19 mouse cellular contexts compared by ENCODE assay signal in the genomic region with DNA sequence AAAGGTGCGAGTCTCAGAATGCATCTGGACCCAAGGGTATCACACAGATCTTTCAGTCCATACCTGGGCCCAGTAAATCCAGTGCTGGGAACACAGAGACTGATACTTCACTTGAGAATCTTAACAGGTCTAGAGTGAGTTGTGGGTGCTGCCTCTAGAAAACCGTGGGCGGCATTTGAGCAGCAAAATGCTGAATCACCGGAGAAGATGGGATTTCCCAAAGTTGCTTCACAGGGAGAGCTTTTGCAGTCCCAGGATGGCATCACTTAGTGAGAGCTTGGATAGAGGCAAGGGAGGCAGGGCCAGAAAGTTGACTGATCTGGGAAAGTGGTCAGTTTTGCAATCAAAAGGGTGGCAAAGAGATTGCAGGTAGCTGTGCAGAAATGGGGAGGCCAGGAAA.
DNase-seq lines count a peak whose midpoint lies in the region.
"Had no signal": no experiment of that assay in that cellular context is flagged by ENCODE, and none has a peak within 500 bp of the region (broad histone marks: within the 10 kb centered on the region; RNA-seq: fewer than 3 reads in every experiment).

No protein-coding gene starts in this region.

- no peaks in the 10 kb centered on the region for H3K9me3 ChIP-seq in forebrain, embryonic 10.5 days
- H3K9me3 ChIP-seq: embryonic facial prominence, embryonic 15.5 days; midbrain, embryonic 10.5 days had no signal

- H3K4me3 ChIP-seq in forebrain, embryonic 10.5 days: no peak overlapping the region
- H3K4me3 ChIP-seq: embryonic facial prominence, embryonic 15.5 days; midbrain, embryonic 10.5 days had no signal

- 89% methylated on average over 4 of the region's 4 CpGs for WGBS in forebrain, embryonic 10.5 days

- no peak overlapping the region for H3K27ac ChIP-seq in forebrain, embryonic 10.5 days
- H3K27ac ChIP-seq: embryonic facial prominence, embryonic 15.5 days; liver, embryonic 14.5 days; macrophage; midbrain, embryonic 10.5 days had no signal

- intact Hi-C loops in left cerebral cortex, postnatal 36 days (cut with DNase I): no loop called here

- H3K36me3 ChIP-seq in forebrain, embryonic 10.5 days (replicated peaks): peaks cover 99% of the 10 kb centered on the region

- no peaks in the 10 kb centered on the region for H3K27me3 ChIP-seq in forebrain, embryonic 10.5 days (ENCODE audit: poor library complexity, severe bottlenecking)
- H3K27me3 ChIP-seq: CH12.LX; embryonic facial prominence, embryonic 15.5 days had no signal

- DNase-seq in right cerebral cortex, adult 18-20 months: peak; percentile 82
- DNase-seq in right cerebral cortex, postnatal 4 days: no peak
- peak; percentile 89 for DNase-seq in brain, adult 2 months (ENCODE audit: low read depth, low spot score)
- peak; percentile 52 to 54 for DNase-seq in left cerebral cortex, postnatal 36 days (ENCODE audit: low spot score in 2 of 2)
- no peak for DNase-seq in forebrain, embryonic 10.5 days (ENCODE audit: extremely low spot score, low spot score)
- no peak for DNase-seq in kidney, adult 8-10 months
- no peak for DNase-seq in thymus, postnatal 14 days
- DNase-seq: adrenal gland, postnatal 36 days; cerebellum, adult 18-20 months; cerebellum, postnatal 25 days; gastrocnemius, postnatal 10 days; heart, adult 18-20 months; heart, postnatal 36 days; thymus, postnatal 25 days had no signal

- H3K4me1 ChIP-seq in forebrain, embryonic 10.5 days: no peaks in the 10 kb centered on the region
- H3K4me1 ChIP-seq: embryonic facial prominence, embryonic 15.5 days; midbrain, embryonic 10.5 days had no signal

Comparison
In these comparisons a context has a peak if more than half of its experiments do, and no peak if none do; other contexts are left out.
1. DNase-seq: peak in right cerebral cortex, adult 18-20 months (single experiment), brain, adult 2 months (single experiment) and left cerebral cortex, postnatal 36 days (2 of 2); none in right cerebral cortex, postnatal 4 days (single experiment), forebrain, embryonic 10.5 days (single experiment), kidney, adult 8-10 months (0 of 2) and thymus, postnatal 14 days (single experiment).